Mouse (Mus musculus): Measurements from ENCODE around the gene Dnase1l2. TPM values are rescaled to one million over a fixed set of nuclear protein-coding genes. Genes with fewer than 3 reads are reported as not detected.
A peak's percentile ranks its signal among the peaks of the same experiment; 100 is the strongest.
"Not testable (repeated sequence)": the region's sequence is repeated elsewhere in the genome, so short reads cannot be mapped to it uniquely, and the experiment has no call there.

Dnase1l2 gene
- total RNA-seq, 4 experiments from 2014 or later = 0.15 to 1.0 (median 0.79) TPM

- DNase-seq (ENCODE audit: low spot score in 2 of 2) = peak; percentile 52 to 69
Observed at GRCm38 (mm10) chr17:24472512-24472911, 29.6 kb upstream of the Dnase1l2 start.

- peak in 1 of 2 experiments; percentile 42 for DNase-seq (ENCODE audit: low spot score in 2 of 2)
Observed at GRCm38 (mm10) chr17:24470701-24471527, 28.0 kb upstream of the Dnase1l2 start.

GRCm38 (mm10) chr17:24469910-24470602 is 27.2 kb upstream of the Dnase1l2 start, which contains the start of the genes E4f1 and Pgp:
Gene E4f1, minus strand, starts transcription at chr17:24470313.
Gene Pgp, plus strand, starts transcription at chr17:24470392.
- peak; percentile 97 to 99 for DNase-seq (ENCODE audit: low spot score in 2 of 2)

GRCm38 (mm10) chr17:24469336-24469909 is 26.5 kb upstream of the Dnase1l2 start:
- DNase-seq (ENCODE audit: low spot score in 2 of 2) = no peak

- no peak for DNase-seq (ENCODE audit: low spot score in 2 of 2)
Observed at GRCm38 (mm10) chr17:24468636-24469246, 25.8 kb upstream of the Dnase1l2 start.

- no peak for DNase-seq (ENCODE audit: low spot score in 2 of 2)
Observed at GRCm38 (mm10) chr17:24463374-24464133, 20.6 kb upstream of the Dnase1l2 start.

- no peak for DNase-seq (ENCODE audit: low spot score in 2 of 2)
Observed at GRCm38 (mm10) chr17:24462932-24463331, 20.0 kb upstream of the Dnase1l2 start.

GRCm38 (mm10) chr17:24461580-24461979 is 18.7 kb upstream of the Dnase1l2 start:
- no peak for DNase-seq (ENCODE audit: low spot score in 2 of 2)

GRCm38 (mm10) chr17:24455523-24456206 is 12.8 kb upstream of the Dnase1l2 start:
- DNase-seq (ENCODE audit: low spot score in 2 of 2) = not testable (repeated sequence)

GRCm38 (mm10) chr17:24454756-24455522 is 12.0 kb upstream of the Dnase1l2 start:
- peak; percentile 97 to 99 for DNase-seq (ENCODE audit: low spot score in 2 of 2)

- no peak for DNase-seq (ENCODE audit: low spot score in 2 of 2)
Observed at GRCm38 (mm10) chr17:24454218-24454755, 11.4 kb upstream of the Dnase1l2 start.

- no peak for DNase-seq (ENCODE audit: low spot score in 2 of 2)
Observed at GRCm38 (mm10) chr17:24453372-24453771, 10.5 kb upstream of the Dnase1l2 start.

GRCm38 (mm10) chr17:24451220-24451619 is 8.3 kb upstream of the Dnase1l2 start:
- no peak for DNase-seq (ENCODE audit: low spot score in 2 of 2)

- DNase-seq (ENCODE audit: low spot score in 2 of 2) = no peak
Observed at GRCm38 (mm10) chr17:24449507-24449906, 6.6 kb upstream of the Dnase1l2 start.

GRCm38 (mm10) chr17:24446590-24446989 is 3.7 kb upstream of the Dnase1l2 start:
- no peak for DNase-seq (ENCODE audit: low spot score in 2 of 2)

- DNase-seq (ENCODE audit: low spot score in 2 of 2) = no peak
Observed at GRCm38 (mm10) chr17:24443409-24443808, 504 bp upstream of the Dnase1l2 start.

GRCm38 (mm10) chr17:24442107-24442506 is 798 bp downstream of the Dnase1l2 start:
- no peak for DNase-seq (ENCODE audit: low spot score in 2 of 2)

- DNase-seq (ENCODE audit: low spot score in 2 of 2) = no peak
Observed at GRCm38 (mm10) chr17:24441148-24441547, 1.8 kb downstream of the Dnase1l2 start.

GRCm38 (mm10) chr17:24440377-24440776 is 2.5 kb downstream of the Dnase1l2 start:
- DNase-seq (ENCODE audit: low spot score in 2 of 2) = no peak

Measured in gastrocnemius, adult 8-10 months (tissue).